Mouse (Mus musculus): ENCODE results near the gene Nudt8. TPM values are rescaled to one million over a fixed set of nuclear protein-coding genes. Genes with fewer than 3 reads are reported as not detected.
A peak's percentile ranks its signal among the peaks of the same experiment; 100 is the strongest.
"Not testable (repeated sequence)": the region's sequence is repeated elsewhere in the genome, so short reads cannot be mapped to it uniquely, and the experiment has no call there.

Nudt8 gene
- polyA plus RNA-seq, 1 experiment from 2014 or later, result 20.8 TPM

- ATAC-seq (ENCODE audit: low FRiP score), result no peak
- no peaks in the 10 kb centered on the region for H3K36me3 ChIP-seq (replicated peaks)
- no peaks in the 10 kb centered on the region for H3K4me1 ChIP-seq
- H3K4me3 ChIP-seq (replicated peaks), result no peak overlapping the region
- no peak overlapping the region for H3K4me2 ChIP-seq
- H3K27me3 ChIP-seq, result no peaks in the 10 kb centered on the region
- H3K9ac ChIP-seq, result no peak overlapping the region
- WGBS, result 65% methylated on average over 11 of the region's 11 CpGs
- H3K27ac ChIP-seq, result no peak overlapping the region
- no peaks in the 10 kb centered on the region for H3K9me3 ChIP-seq
Measured at GRCm38 (mm10) chr19:3966330-3967075, 33.9 kb upstream of the Nudt8 start.

DNA sequence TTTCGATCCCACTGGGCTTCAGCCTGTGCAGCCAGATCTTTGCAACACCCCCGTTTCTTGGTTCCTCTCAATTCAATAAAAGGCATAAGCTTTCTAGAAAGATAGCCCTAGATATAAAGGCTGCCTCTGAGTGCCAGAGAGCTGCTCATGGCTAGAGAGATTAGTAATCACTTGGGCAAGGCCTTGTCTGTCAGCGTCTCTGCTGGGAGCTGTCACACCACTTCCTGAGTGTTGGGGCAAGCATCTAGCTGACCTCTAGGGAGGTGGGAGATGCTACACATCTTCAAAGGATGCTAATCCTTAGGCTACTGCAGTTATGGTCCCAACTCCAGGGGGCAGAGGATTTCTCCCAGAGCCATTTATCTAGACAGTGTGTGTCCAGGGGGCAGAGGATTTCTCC lies 33.1 kb upstream of the Nudt8 start:
- no peaks in the 10 kb centered on the region for H3K27me3 ChIP-seq
- no peak overlapping the region for H3K4me2 ChIP-seq
- H3K9me3 ChIP-seq, result no peaks in the 10 kb centered on the region
- no peak for ATAC-seq (ENCODE audit: low FRiP score)
- no peak overlapping the region for H3K9ac ChIP-seq
- H3K27ac ChIP-seq, result no peak overlapping the region
- no peaks in the 10 kb centered on the region for H3K4me1 ChIP-seq
- 70% methylated on average over 3 of the region's 3 CpGs for WGBS
- no peaks in the 10 kb centered on the region for H3K36me3 ChIP-seq (replicated peaks)
- H3K4me3 ChIP-seq (replicated peaks), result no peak overlapping the region

GRCm38 (mm10) chr19:3972229-3972628 lies 28.2 kb upstream of the Nudt8 start, which contains the start of gene Aldh3b2:
Aldh3b2 (plus strand) TSS chr19:3972328.
- Histone ChIP-seq H3K9ac (no peak within 1 kb of the TSS), H3K4me3 (replicated peaks) (no peak within 1 kb of the TSS), H3K27ac (no peak within 1 kb of the TSS), H3K4me1 (no peaks in the 10 kb centered on the region), H3K4me2 (no peak within 1 kb of the TSS), H3K9me3 (no peaks in the 10 kb centered on the region), H3K36me3 (replicated peaks) (no peaks in the 10 kb centered on the region), H3K27me3 (no peaks in the 10 kb centered on the region)
- WGBS, result 60% methylated on average over 9 of the region's 9 CpGs
- no peak for ATAC-seq (ENCODE audit: low FRiP score)

DNA sequence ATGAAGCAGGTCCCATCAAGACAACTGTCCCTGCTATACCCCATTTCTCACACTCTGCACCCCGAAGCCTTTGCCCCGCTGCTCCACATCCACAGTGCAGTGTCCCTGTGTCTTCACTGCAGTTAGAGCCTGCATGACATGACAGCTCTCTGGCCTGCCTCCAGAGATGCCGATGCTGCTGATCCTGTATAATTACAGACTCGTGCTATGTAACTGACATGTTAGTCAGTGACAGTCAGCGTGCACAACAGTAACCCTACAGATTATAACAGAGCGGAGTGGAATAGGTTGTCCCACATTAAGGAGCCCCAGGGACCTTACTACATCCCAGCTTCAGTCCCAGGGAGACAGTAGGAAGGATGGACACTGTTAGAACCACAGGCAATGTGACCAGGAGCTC lies 25.8 kb upstream of the Nudt8 start:
- not testable (repeated sequence) for H3K36me3 ChIP-seq (replicated peaks); H3K4me2 ChIP-seq; H3K27ac ChIP-seq; H3K9me3 ChIP-seq; H3K27me3 ChIP-seq; ATAC-seq (ENCODE audit: low FRiP score); H3K9ac ChIP-seq; H3K4me3 ChIP-seq (replicated peaks); H3K4me1 ChIP-seq
- WGBS, result 87% methylated on average over 6 of the region's 6 CpGs

DNA sequence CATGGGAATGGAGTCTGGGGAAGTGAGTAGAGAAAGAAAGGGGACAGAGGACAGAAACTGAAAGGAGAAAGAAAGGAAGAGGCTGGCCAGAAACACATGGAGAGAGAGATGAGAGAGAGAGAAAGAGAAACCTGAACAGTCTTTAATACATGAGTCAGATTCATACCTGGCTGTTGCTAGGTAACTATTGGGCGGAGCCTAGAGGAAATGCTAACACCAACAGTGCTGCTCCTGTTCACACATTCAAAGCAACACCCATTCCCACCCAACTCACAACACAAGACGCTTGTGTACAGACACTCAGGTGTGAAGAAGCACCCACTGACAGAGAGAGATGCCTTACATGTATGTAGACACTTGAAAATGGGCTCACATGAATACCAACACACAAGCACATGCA lies 24.5 kb upstream of the Nudt8 start:
- no peak overlapping the region for H3K4me2 ChIP-seq
- H3K27me3 ChIP-seq, result no peaks in the 10 kb centered on the region
- H3K36me3 ChIP-seq (replicated peaks), result no peaks in the 10 kb centered on the region
- no peaks in the 10 kb centered on the region for H3K4me1 ChIP-seq
- H3K4me3 ChIP-seq (replicated peaks), result no peak overlapping the region
- WGBS, result 91% methylated on average over 2 of the region's 2 CpGs
- H3K9ac ChIP-seq, result no peak overlapping the region
- H3K9me3 ChIP-seq, result no peaks in the 10 kb centered on the region
- H3K27ac ChIP-seq, result no peak overlapping the region
- ATAC-seq (ENCODE audit: low FRiP score), result no peak

DNA sequence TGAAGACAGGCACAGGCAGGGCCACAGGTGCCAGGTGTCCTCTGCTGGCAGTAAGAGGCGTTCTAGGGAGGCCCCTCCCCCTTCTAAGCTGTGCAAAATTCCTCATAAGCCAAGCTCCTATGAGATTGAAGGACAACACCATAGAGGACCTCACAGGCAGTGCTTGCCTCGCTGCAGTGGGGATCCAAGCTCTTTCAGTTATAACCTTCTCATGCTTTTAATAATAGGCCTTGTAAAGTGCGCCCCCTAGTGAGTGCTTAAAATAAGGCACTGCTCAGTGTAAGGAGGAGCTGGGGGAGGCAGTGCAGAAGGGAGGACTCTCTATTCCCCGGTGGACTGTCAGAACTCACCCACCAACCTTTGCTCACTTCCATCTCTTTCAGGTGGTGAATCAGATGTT lies 20.1 kb upstream of the Nudt8 start:
- no peak overlapping the region for H3K4me2 ChIP-seq
- H3K9ac ChIP-seq, result no peak overlapping the region
- no peaks in the 10 kb centered on the region for H3K36me3 ChIP-seq (replicated peaks)
- 16% methylated on average over 4 of the region's 4 CpGs for WGBS
- no peaks in the 10 kb centered on the region for H3K27me3 ChIP-seq
- peaks cover 14% of the 10 kb centered on the region for H3K4me1 ChIP-seq
- ATAC-seq (ENCODE audit: low FRiP score), result peak; percentile 68
- H3K9me3 ChIP-seq, result no peaks in the 10 kb centered on the region
- H3K27ac ChIP-seq, result no peak overlapping the region
- H3K4me3 ChIP-seq (replicated peaks), result no peak overlapping the region

DNA sequence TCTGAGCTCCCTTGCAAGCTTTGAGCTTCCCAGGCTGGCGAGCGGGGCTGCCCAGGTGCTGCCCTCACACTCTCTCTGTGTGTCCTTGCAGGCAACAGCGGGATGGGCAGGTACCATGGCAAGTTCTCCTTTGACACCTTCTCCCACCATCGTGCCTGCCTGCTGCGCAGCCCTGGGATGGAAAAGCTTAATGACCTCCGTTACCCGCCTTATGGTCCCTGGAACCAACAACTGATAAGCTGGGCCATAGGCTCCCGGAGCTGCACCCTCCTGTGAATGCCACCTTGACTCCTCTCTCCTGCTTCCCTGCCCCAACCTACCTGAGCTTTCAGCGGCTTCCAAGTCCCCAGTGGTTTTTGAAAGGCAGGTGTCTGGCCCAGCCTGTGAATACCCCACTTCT lies 19.5 kb upstream of the Nudt8 start:
- Histone ChIP-seq H3K4me3 (replicated peaks) (no peak overlapping the region), H3K4me2 (no peak overlapping the region), H3K4me1 (peaks cover 17% of the 10 kb centered on the region), H3K27me3 (no peaks in the 10 kb centered on the region), H3K27ac (no peak overlapping the region), H3K9me3 (no peaks in the 10 kb centered on the region), H3K36me3 (replicated peaks) (no peaks in the 10 kb centered on the region), H3K9ac (no peak overlapping the region)
- 79% methylated on average over 9 of the region's 9 CpGs for WGBS
- no peak for ATAC-seq (ENCODE audit: low FRiP score)

DNA sequence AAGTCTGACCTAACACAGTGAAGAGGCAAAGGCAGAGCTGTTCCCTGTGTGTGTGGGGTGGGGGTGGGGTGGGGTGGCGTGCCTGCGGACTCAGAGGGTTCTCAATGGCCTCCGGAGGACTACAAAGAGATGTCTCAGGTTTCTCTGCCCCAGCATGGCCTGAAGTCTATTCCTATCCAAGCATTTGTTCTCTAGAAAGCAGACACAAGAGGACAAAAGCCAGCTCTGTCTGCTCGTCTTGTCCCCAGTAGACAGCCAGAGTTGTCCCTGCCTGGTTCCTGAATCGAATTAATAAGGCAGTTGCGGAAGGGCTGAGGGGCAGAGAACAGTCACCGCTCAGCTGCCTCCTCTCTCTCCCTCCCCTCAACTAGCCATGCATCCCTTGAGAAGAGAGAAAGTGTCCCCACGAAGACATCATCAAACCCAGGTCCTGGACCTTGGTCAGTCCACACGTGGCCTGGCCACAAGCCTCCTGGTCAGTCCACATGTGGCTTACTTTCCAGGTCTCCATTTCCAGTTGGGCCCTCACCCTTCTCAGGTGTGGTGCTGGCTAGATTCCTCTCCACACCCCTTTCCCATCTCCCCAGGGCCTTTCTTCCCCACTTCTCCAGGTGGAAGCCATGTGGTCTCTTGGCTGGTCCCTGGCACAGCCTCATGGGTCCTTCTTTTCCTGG lies 16.7 kb upstream of the Nudt8 start:
- Histone ChIP-seq H3K9me3 (peaks cover 3% of the 10 kb centered on the region; the same call in 1 of the 2 replicates), H3K4me3 (replicated peaks) (no peak overlapping the region), H3K27me3 (no peaks in the 10 kb centered on the region), H3K4me1 (peaks cover 17% of the 10 kb centered on the region), H3K36me3 (replicated peaks) (no peaks in the 10 kb centered on the region), H3K27ac (no peak overlapping the region), H3K4me2 (no peak overlapping the region), H3K9ac (no peak overlapping the region)
- no peak for ATAC-seq (ENCODE audit: low FRiP score)
- WGBS, result 36% methylated on average over 9 of the region's 9 CpGs

DNA sequence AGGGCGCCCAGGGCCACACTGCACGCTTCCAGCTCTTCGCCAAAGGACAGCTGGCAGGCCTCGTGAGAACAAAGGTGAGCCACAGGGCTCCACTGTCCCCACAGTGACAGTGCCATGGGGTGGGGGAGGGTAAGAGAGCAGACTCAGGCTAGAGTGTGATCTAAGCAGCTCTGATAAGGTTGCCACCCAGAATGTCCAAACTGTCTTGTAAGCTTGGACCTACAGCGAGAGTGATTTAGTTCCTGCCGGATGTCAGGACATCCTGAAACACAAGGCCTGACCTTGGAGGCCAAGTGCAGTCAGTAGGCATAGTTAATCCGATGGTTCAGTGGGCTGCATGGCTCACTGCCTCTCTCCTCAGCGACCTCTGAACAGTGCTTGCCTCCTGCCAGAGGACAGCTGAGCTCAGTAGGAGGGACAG lies 15.1 kb upstream of the Nudt8 start:
- ATAC-seq (ENCODE audit: low FRiP score), result no peak
- WGBS, result 29% methylated on average over 8 of the region's 8 CpGs
- Histone ChIP-seq H3K4me2 (no peak overlapping the region), H3K4me1 (peaks cover 17% of the 10 kb centered on the region), H3K27ac (no peak overlapping the region), H3K9me3 (peaks cover 6% of the 10 kb centered on the region; the same call in 1 of the 2 replicates), H3K4me3 (replicated peaks) (no peak overlapping the region), H3K36me3 (replicated peaks) (no peaks in the 10 kb centered on the region), H3K27me3 (no peaks in the 10 kb centered on the region), H3K9ac (no peak overlapping the region)

DNA sequence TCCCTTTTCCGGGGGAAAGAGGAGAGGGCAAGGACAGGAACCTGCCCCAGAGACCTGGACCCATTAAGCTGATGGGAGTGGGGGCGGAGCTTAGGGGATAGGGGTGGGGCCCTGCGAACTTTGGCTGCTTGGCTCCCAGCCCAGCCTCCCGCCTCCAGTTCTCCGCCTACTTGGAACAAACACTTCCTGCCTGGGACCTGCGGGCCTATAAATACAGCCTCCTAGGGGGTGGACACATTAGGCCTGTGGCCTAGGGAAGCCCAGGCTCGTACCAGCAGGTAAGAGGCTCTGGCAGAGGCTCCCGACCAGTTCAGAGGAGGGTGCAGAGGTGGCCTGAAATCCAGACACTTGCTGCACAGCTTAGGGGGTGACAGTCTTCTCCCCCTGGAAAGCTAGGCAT lies 14.0 kb upstream of the Nudt8 start, which contains the start of gene Acy3:
Gene Acy3, plus strand, starts transcription at position 237 of the 400 bp plus-strand sequence.
- peaks cover 6% of the 10 kb centered on the region; the same call in 1 of the 2 replicates for H3K9me3 ChIP-seq
- no peak within 1 kb of the TSS for H3K4me2 ChIP-seq
- H3K36me3 ChIP-seq (replicated peaks), result no peaks in the 10 kb centered on the region
- H3K4me3 ChIP-seq (replicated peaks), result no peak within 1 kb of the TSS
- H3K27me3 ChIP-seq, result no peaks in the 10 kb centered on the region
- ATAC-seq (ENCODE audit: low FRiP score), result no peak
- H3K9ac ChIP-seq, result no peak within 1 kb of the TSS
- H3K27ac ChIP-seq, result no peak within 1 kb of the TSS
- WGBS, result 22% methylated on average over 8 of the region's 8 CpGs
- peaks cover 17% of the 10 kb centered on the region for H3K4me1 ChIP-seq

GRCm38 (mm10) chr19:3988066-3988465 lies 12.3 kb upstream of the Nudt8 start:
- ATAC-seq (ENCODE audit: low FRiP score), result no peak
- H3K4me2 ChIP-seq, result no peak overlapping the region

DNA sequence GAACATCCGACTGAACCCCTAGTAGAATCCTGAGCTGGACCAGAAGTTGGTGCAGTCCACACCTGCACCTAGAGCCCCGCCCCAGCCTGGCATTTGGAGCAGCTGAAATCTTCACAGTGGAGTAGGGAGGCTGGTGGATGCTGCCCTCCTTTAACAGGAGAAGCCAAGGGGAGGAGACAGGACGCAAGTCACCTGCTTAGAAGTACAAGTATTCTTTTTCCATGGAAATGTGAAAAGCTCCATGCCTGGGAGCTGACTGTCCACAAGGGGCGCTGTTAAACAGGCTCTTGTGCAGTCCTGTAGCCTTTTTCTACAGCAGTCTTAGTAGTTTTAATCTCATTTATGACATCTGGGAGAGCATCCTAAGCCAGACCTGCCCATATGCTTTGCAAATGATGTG lies 11.6 kb upstream of the Nudt8 start:
- no peak overlapping the region for H3K9ac ChIP-seq
- peaks cover 6% of the 10 kb centered on the region; the same call in 1 of the 2 replicates for H3K27me3 ChIP-seq
- H3K4me1 ChIP-seq, result peaks cover 11% of the 10 kb centered on the region
- no peaks in the 10 kb centered on the region for H3K36me3 ChIP-seq (replicated peaks)
- H3K9me3 ChIP-seq, result peaks cover 6% of the 10 kb centered on the region; the same call in 1 of the 2 replicates
- H3K4me3 ChIP-seq (replicated peaks), result no peak overlapping the region
- H3K27ac ChIP-seq, result no peak overlapping the region
- no peak overlapping the region for H3K4me2 ChIP-seq
- WGBS, result 87% methylated on average over 4 of the region's 4 CpGs
- no peak for ATAC-seq (ENCODE audit: low FRiP score)

More at GRCm38 (mm10) chr19:3988066-3988465, 12.3 kb upstream of the Nudt8 start:
- Histone ChIP-seq H3K27ac (no peak overlapping the region), H3K27me3 (peaks cover 6% of the 10 kb centered on the region; the same call in 1 of the 2 replicates), H3K36me3 (replicated peaks) (no peaks in the 10 kb centered on the region), H3K9me3 (peaks cover 6% of the 10 kb centered on the region; the same call in 1 of the 2 replicates), H3K4me1 (peaks cover 17% of the 10 kb centered on the region), H3K4me3 (replicated peaks) (no peak overlapping the region), H3K9ac (no peak overlapping the region)
- WGBS, result 92% methylated on average over 14 of the region's 14 CpGs

All from forebrain, embryonic 12.5 days (tissue).